Mouse (Mus musculus): ENCODE results near the gene Pnkd.

- peak; percentile 29; the same call in 1 of the 2 replicates for TF ChIP-seq GATA1 (IDR thresholded peaks at IDR 0.05; ENCODE audit: low read length)
- no peak; the same call in 2 of the 3 replicates for TF ChIP-seq TAL1 (IDR thresholded peaks at IDR 0.05; ENCODE audit: low read length)
These were observed 10.9 kb downstream of the Pnkd start for GRCm38 (mm10) chr1:74295456-74296171.
